Mouse (Mus musculus) liver, adult 2 months (tissue): ENCODE measurements at regions not wholly inside any gene's neighbourhood (a gene's known extent, or its start where the extent isn't known, plus 50 kb on each side); places are given as distances from the start of the nearest gene placed in this dataset.

Experiments used
- CTCF ChIP-seq: fragments of 200-500 bp; IDR thresholded peaks from 2 replicates; pipeline ENCODE4 v1.5.1; 2011; ENCODE audit warnings: low read depth, low read length, control low read depth
- POLR2A ChIP-seq: fragments of 200-500 bp; IDR thresholded peaks from 2 replicates; pipeline ENCODE4 v1.6.1; 2011; ENCODE audit warnings: low read length, control low read depth; ENCODE audit not compliant: insufficient read depth; ENCODE audit errors: extremely low read depth

DNA sequence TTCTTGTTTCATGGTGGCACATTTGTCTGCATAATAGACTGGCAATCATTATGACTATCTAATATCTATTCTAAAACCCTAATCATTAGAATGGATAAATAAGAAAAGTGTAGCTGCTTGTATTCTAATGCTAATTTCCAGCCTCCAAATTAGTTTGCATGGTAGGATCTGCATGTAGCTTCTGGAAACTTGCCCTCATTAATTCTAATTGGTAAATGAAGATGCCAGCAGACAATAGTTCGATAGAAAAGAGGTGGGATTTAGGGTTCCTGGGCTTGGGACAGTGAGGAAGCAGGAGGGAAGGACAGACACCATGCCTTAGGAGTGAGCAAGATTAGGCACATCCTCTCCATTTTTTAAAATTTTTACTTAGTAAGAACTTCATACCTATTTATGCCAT is 1008.3 kb downstream of the Basp1 start:
- TF ChIP-seq POLR2A, result no peak
- no peak for TF ChIP-seq CTCF
